Mouse (Mus musculus) neural tube, embryonic 10.5 days (tissue): ENCODE measurements around the gene Eif4g1.

Experiments used
- DNase-seq: peaks from one replicate; pipeline ENCODE4 v3.0.0-alpha.2; 2017; ENCODE audit warnings: low spot score; ENCODE audit errors: extremely low spot score

Eif4g1 gene

DNA sequence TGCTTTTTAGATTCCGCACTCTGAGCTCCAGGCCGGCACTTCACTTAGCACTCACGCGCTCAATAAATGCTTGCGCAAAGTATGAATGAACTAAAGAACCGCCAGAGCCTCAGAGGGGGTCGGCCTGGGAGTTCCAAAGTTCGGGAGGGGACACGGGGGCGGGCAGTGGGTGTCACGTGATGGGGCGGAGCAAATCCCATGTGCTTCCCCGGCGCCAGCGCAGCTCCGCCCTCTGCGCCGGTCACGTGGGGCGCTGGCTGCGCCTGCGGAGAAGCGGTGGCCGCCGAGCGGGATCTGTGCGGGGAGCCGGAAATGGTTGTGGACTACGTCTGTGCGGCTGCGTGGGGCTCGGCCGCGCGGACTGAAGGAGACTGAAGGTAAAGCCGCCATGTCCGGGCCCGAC is 4.4 kb downstream of the Eif4g1 start:
- DNase-seq = peak; percentile 95

DNA sequence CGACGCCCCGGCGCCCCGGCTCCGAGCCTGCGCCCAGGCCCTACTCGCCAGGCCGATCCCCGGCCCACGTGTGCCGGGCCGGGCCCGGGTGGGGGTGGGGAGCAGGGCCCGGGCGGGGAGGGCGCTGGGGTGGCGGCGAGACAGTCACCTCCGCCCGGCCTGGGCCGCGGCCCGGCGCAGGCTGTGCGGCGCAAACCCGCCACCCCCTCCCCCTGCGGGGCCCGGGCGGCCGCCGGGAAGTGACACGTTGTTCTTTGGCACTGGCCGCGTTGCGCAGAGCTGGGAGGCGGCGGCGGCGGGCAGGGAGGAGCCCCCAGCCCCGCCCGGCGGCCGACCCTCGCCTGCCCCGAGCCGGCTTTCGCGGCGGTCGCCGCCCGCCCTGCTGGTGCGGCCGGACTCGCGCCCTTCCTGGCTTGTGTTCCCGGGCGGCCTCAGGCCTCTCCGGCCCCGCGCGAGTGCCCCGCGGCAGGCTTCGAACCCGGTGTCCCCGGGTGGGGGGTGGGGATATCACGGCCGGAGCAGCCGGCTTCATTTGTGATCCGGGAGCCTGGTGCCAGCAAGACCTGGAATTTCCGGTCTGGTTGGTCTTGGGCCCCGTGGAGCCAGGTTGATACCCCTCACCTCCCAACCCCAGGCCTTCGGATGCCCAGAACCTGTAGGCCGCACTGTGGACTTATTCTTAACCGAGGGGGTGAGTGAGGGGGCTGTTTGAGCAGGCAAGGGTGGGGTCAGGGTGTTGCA is 5.0 kb downstream of the Eif4g1 start:
- no peak for DNase-seq

DNA sequence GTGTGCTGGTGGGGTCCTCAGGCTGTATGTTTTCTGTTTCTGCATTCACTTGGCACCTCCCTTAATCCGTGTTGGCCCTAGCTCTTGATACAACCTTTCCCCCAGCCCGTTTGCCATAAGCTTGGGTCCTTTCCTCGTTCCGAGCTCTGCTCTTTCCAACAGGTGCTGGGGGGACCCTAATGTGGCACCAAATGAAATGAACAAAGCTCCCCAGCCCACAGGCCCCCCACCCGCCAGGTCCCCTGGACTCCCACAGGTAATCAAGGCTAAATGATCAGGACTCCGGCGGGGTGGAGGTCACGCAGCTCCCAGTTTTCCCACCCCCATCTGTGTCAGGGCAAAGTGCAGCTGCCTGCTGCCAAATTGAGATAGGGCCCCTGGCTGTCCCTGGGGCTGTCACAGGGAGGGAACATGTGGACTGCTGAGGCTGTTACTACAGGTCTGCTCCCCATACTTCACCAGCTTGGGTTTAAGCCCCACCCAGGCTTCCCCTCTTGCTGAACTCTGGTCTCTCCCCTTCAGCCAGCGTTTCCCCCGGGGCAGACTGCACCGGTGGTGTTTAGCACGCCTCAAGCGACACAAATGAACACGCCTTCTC is 5.7 kb downstream of the Eif4g1 start:
- peak; percentile 34 for DNase-seq

GRCm38 (mm10) chr16:20675213-20675612 is 7.1 kb downstream of the Eif4g1 start:
- no peak for DNase-seq

DNA sequence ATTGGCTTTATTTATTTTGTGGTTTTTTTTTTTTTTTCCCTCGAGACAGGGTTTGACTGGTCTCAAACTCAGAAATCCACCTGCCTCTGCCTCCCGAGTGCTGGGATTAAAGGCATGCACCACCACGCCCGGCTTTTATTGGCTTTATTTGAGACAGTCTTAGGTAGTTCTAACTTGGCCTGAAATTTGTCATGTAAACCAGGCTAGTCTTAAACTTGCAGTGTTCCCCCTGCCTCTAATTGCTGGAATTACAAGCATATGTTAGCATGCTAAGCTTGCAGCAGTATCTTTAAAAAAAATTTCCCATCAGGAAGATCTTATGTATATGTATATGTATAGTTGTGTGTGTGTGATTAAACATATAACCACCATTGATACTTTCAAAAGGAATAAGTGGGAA is 8.6 kb downstream of the Eif4g1 start:
- DNase-seq = no peak

- DNase-seq = no peak
Observed at GRCm38 (mm10) chr16:20677380-20677779, 9.3 kb downstream of the Eif4g1 start.

DNA sequence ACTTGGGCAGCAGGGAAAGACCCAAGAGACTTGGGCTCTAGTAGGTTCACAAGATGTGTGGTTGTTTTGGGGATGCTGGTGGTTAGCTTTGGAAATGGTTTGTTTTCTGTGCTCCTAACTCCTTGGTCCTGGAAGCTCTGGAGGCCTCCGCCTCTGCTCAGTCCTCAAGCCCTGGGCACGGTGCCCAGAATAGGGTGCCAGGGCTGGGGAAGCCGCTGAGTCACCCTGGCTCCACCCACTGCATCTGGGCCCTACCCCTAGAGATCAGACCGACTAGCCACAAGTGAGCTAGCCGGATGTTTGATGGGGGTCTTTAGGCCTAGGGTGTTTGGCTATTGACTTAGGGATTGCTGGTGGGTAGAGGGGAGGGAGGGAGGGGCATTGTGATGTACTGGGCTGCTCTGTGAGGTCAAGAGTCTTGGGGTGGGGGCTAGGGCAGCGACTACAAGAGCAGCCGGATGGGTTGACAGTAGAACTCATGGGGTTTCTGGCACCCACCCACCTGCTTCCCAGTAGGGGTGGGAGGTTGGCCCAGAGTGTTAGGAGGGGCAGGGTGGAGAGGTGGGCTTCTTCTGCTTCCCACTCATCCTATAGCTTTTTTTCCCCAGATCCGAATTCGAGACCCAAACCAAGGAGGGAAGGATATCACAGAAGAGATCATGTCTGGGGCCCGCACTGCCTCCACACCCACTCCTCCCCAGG is 10.0 kb downstream of the Eif4g1 start:
- DNase-seq = no peak

DNA sequence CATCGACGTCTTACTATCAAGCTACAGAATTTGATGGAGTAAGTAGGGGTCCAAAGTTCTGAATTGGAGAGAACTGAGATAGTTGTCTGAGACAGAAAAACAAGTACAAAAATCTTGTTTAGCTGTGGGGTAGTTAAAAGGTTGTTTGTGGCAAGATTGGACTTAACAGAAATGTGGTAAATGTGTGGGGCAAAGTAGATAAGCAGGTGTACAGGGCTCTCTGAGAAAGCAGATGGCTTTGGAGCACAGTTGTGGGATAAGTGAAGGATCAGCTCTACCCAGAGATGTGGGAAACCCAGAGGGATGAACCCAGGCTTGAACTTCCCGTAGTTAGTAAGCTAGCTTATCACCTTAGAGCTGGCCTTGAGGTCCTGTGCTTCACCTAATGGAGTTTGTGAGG is 22.7 kb downstream of the Eif4g1 start:
- DNase-seq = no peak

GRCm38 (mm10) chr16:20691617-20692016 is 23.5 kb downstream of the Eif4g1 start:
- no peak for DNase-seq

- DNase-seq = peak; percentile 30
Observed at GRCm38 (mm10) chr16:20692241-20692965, 24.3 kb downstream of the Eif4g1 start.

DNA sequence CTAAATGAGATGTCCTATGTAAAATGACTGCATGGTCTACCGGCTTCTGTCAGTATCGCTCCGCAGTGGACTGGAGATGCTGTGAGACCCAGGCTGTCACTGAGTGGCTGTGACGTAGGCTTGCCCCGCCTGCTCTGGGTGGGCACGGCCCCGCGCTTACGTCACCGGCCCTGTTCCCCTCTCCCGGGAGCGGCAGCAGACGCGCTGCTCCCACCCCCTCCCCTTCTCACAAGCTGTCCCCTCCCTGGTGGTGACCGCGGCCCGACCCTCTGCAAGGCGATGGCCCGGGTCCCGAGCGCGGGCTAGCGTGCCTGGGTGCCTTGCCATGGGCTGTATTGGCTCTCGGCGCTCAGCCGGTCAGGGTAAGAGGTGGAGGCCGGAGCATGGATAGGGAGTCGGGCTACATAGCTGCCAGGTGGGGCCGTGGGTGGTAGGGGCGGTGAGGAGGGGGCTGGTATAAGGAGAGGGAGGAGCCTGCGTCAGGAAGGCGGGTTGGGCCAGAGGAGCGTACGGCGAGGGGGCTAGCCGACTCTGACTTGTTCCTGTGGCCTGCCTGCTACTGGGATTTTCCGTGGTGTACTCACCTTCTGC is 25.1 kb downstream of the Eif4g1 start, which contains the start of gene Fam131a:
Gene Fam131a (plus strand): TSS at position 131 of the 591 bp plus-strand sequence.
- peak; percentile 95 for DNase-seq

DNA sequence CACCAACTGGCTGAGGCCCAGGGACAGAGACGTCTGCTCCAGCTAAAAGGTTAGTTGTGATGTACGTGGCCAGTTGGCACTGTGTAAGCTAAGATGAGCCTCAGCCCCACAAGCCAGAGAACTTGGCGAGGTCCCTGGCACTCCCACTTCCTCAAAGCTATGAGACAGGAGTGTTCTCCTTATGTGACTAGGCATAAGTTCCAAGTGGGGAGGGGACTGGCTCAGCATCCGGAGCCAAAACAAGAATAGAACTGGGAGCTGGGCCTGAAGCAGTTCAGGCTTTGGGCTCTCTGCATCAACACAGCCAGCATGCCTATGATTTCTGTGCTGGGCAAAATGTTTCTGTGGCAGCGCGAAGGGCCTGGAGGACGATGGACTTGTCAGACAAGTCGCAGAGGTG is 26.7 kb downstream of the Eif4g1 start:
- DNase-seq = no peak

DNA sequence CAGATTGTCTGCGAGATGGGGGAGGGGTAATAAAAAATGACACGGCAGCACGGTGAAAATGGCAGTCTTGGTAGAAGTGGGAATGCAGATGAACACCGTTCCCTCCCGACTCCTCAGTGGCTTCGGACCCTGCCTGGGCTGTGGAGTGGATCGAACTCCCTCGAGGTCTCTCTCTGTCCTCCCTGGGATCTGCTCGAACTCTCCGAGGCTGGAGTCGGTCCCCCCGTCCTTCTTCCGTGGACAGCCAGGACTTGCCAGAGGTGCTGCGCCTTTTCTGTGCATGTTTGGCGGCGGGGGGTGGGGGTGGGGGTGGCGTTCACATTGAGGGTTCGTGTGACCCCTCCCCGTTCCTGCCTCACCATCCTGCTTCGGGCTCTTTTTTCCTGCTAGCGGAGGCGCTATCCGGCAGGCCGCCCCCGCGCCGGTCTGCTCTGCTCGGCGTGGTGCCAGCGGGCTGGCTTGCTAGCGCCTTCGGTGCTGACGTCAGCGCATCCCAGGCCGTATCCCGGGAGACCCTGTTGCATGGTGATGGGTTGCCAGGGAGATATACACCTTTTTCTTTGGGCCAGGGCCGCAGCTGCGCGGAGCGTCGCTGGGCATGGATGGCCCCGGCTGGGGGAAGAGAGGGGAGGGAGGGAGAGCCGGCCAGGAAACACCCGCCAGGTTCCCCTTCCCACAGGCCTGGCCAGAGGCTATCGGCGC is 27.7 kb downstream of the Eif4g1 start:
- peak; percentile 83 for DNase-seq

DNA sequence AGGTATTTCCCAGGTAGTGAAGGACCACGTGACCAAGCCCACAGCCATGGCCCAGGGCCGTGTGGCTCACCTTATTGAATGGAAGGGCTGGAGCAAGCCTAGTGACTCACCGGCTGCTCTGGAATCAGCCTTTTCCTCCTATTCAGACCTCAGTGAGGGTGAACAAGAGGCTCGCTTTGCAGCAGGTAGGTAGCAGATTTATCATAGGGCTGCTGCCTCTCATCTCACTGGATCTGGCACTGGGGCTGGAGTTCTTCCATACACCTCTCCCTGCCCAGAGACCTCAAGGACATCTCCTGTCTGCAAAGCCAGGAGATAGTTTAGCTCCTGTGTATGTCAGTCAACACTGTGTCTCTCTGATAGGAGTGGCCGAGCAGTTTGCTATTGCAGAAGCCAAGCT is 31.2 kb downstream of the Eif4g1 start:
- DNase-seq = no peak

GRCm38 (mm10) chr16:20700036-20700435 is 31.9 kb downstream of the Eif4g1 start:
- no peak for DNase-seq

- no peak for DNase-seq
Observed at GRCm38 (mm10) chr16:20701316-20701715, 33.2 kb downstream of the Eif4g1 start.

DNA sequence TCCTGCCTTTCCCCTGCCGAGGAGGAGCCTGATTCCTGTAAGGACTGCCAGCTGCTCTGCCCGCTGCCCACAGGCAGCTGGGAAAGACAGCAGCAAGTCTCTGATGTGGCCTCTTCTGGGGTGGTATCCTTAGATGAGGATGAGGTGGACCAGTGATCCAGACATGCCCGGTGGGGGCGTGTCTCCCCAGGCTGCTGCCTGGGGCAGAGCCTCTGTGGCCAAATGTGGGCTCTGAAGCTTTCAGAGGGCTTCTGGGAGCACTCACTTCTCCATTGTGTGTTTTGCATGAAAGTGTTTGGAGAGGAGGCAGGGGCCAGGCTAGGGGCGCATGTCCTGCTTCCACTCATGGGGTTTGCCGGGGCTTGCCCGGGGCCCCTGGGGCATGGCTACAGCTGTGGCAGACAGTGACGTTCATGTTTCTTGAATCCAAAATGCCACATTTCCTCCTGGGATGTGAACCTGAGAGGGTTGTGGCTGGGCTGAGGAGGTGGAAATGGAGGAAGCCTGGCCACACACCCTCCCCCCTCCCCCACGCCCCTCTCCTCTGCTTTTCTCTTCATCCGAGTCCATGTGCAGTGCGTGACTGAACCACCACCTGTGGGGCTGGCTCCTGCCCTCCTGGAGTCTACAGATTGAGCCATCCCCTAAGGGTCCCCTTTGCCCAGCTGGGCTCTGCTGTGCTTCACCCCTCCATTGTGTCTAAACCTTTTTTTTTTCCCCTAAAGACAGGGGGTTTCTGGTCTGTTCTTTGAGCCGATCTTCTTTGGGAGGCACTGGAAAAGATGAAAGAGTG is 33.8 kb downstream of the Eif4g1 start:
- peak; percentile 37 for DNase-seq

- DNase-seq = peak; percentile 77
Observed at GRCm38 (mm10) chr16:20702522-20702893, 34.4 kb downstream of the Eif4g1 start.

GRCm38 (mm10) chr16:20703071-20703470 is 35.0 kb downstream of the Eif4g1 start:
- DNase-seq = no peak
